Mouse (Mus musculus) left cerebral cortex, adult 11 months (tissue): Measurements from ENCODE around the gene Vasn.
"Not testable (repeated sequence)": the region's sequence is repeated elsewhere in the genome, so short reads cannot be mapped to it uniquely, and the experiment has no call there.

Experiments used
- DNase-seq: peaks from one replicate; pipeline ENCODE4 v3.0.0; 2022; ENCODE audit warnings: low spot score

Vasn gene

GRCm38 (mm10) chr16:4670317-4670716, 30.6 kb downstream of the Vasn start:
- no peak for DNase-seq

- no peak for DNase-seq
Observed at GRCm38 (mm10) chr16:4674091-4674490, 34.4 kb downstream of the Vasn start.

GRCm38 (mm10) chr16:4676836-4677235, 37.1 kb downstream of the Vasn start:
- no peak for DNase-seq

GRCm38 (mm10) chr16:4678080-4678479, 38.3 kb downstream of the Vasn start:
- DNase-seq, result no peak

GRCm38 (mm10) chr16:4679121-4680018, 39.6 kb downstream of the Vasn start, which contains the start of gene Coro7:
TSS of gene Coro7 (minus strand) at chr16:4679777.
- DNase-seq, result peak; percentile 84

GRCm38 (mm10) chr16:4680922-4681455, 41.2 kb downstream of the Vasn start:
- DNase-seq, result not testable (repeated sequence)

GRCm38 (mm10) chr16:4682628-4683179, 43.0 kb downstream of the Vasn start:
- DNase-seq, result no peak

GRCm38 (mm10) chr16:4683193-4683580, 43.4 kb downstream of the Vasn start:
- DNase-seq, result no peak

- peak; percentile 89 for DNase-seq
Observed at GRCm38 (mm10) chr16:4683581-4684456, 44.1 kb downstream of the Vasn start.

- DNase-seq, result no peak
Observed at GRCm38 (mm10) chr16:4684457-4684791, 44.7 kb downstream of the Vasn start.

GRCm38 (mm10) chr16:4689371-4689770, 49.6 kb downstream of the Vasn start:
- not testable (repeated sequence) for DNase-seq
